Mouse (Mus musculus) lung, adult 2 months (tissue): ENCODE results near the gene Mmp24.

Experiments
- CTCF ChIP-seq: fragments of 200-500 bp; IDR thresholded peaks from 2 replicates; pipeline ENCODE4 v1.5.1; 2011; ENCODE audit warnings: mild to moderate bottlenecking, low read length, control low read depth; ENCODE audit not compliant: insufficient read depth
- POLR2A ChIP-seq: fragments of 200-500 bp; IDR thresholded peaks from 2 replicates; pipeline ENCODE4 v1.6.1; 2011; ENCODE audit warnings: low read depth, mild to moderate bottlenecking, control low read depth, low read length, borderline replicate concordance; ENCODE audit errors: extremely low read depth

GRCm38 (mm10) chr2:155807408-155807807, 32.3 kb downstream of the Mmp24 start:
- no peak for TF ChIP-seq CTCF
- TF ChIP-seq POLR2A: no peak
